Mouse (Mus musculus): ENCODE measurements around the gene Fosl1.
A peak's percentile ranks its signal among the peaks of the same experiment; 100 is the strongest.
"Not testable (repeated sequence)": the region's sequence is repeated elsewhere in the genome, so short reads cannot be mapped to it uniquely, and the experiment has no call there.

The Fosl1 gene

DNA sequence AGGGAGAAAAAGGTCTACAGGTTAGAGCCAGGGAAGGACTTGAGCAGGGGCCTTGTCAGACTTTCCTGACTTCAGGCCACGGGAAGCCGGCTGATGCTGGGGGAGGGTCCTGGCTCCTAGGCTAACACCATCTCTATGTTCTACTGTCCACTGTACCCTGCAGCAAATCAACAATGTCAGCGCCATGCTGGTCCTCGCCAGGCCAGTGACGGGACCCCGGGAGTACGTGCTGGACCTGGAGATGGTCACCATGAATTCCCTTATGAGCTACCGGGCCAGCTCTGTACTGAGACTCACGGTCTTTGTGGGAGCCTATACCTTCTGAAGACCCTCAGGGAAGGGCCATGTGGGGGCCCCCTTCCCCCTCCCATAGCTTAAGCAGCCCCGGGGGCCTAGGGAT lies 34.1 kb downstream of the Fosl1 start:
- DNase-seq (ENCODE audit: low spot score): no peak

DNA sequence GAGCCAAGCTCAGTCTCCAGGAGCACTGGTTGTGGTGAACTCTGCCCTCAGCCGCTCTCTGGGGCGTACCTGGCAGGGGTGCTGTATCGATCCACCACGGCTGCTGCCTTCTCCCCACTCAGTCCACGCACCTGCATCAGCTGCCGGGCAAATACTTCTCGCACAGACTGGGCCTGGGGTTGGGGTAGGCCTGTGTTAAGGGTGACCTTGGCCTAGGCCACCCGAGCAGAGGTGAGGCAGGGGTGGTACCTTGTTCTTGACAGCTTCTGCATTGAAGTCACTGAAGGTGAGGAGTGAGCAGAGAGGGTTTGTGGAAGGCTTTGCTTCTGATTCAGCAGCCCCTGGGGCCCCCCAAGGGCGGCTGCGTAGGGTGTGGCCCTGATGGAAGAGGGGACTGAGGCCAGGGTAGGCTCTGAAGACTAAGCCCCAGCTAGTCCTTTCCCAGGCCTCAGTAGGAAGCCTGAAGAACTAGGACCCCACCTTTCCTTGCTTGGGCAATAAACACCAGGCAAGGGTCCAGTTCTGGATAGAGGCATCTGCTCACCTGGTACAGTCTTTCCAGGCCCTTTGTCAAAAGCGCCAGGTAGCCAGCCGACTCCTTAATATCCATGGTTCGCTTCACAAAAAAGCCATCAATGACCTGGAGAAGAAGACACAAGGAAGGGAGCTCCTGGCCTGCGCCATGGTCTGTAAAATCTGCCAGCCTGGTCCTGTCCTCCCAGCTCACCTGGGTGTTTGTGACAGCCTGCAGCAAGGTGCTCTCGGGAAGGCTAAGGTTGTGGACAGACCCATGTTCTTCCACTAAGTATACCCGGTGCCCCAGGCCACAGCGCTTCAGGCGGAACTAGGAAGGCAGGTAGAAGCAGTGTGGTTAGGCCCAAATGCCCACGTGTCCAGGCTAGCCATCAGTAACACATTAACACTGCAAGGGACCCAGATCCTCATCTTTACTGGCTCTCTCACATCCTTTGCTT lies 36.3 kb downstream of the Fosl1 start:
- DNase-seq (ENCODE audit: low spot score): peak; percentile 40

DNA sequence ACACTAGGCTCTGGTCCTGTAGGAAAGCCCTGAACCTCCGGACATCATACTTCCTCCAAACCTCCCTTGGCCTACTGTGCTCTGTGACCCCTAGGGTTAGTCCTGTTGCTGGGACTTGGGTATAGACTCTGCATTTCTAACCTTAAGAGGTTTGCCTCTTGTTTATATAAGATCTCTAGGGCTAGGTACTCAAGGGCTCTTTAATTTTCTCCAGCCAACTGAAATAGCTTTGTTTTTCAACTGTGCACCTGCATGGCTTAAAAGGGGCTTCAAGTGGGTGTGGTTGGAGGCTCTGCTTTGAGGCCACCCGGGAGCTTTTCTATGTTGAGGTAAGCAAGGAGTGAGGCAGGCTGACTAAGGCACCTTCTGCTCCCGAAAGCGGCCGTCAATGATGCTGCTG lies 37.1 kb downstream of the Fosl1 start:
- DNase-seq (ENCODE audit: low spot score): no peak

DNA sequence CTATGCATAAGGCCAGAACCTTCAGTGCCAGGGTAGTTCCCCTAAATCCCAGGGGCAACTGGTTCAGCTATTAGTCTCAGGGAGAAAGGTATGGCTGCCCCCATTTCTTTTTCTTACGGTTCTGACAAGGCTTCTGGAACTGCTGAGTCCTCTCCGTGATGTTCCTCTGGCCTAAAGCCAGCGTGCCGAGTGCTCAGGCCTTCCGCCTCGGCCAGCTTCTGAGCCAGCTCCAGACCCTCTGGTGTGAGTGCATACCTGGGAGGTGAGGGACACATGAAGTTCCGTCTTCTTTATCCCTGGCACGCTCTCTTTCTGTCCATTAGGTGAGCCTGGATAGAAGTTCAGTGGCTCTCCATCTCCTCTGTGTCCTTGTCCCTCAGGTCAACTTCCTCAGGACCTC lies 38.0 kb downstream of the Fosl1 start:
- DNase-seq (ENCODE audit: low spot score): no peak

DNA sequence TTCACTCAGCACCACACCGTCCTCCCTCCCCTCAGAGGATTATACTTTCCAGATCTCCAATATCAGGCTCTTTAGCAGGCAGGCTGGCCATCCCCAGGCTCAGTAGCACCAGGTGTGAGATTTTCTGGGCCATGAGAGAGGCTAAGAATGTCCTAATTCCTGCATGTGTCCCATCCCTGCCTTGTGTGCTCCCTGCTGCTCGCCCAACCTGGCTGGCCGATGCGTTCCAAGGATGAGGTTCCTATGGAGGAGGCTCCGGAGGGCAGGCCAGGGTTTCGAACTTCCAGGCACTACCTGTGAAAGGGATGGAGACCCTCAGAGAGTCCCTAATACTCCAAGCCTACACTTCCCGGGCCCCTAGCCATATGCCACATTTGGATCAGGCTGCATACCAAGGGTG lies 38.5 kb downstream of the Fosl1 start:
- no peak for DNase-seq (ENCODE audit: low spot score)

DNA sequence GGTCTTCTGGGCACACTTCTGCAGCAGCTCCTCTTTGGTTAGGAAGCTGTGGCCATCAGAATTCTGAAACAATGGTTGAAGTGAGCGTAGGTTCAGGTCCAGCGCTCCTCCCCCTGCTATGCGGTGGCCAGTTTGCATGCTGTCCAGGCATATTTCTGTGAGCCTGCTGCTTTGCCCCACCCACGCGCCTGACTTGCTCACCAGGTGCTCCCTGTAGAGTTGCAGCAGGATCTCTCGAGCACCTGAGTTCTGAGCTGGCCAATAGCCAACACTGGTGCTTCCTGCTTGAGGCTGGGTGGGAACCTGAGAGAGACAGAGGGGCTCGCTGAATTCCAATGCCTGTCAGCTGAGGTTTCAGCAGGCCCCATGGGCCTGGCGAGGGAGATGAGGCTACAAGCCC lies 38.9 kb downstream of the Fosl1 start:
- peak; percentile 64 for DNase-seq (ENCODE audit: low spot score)

DNA sequence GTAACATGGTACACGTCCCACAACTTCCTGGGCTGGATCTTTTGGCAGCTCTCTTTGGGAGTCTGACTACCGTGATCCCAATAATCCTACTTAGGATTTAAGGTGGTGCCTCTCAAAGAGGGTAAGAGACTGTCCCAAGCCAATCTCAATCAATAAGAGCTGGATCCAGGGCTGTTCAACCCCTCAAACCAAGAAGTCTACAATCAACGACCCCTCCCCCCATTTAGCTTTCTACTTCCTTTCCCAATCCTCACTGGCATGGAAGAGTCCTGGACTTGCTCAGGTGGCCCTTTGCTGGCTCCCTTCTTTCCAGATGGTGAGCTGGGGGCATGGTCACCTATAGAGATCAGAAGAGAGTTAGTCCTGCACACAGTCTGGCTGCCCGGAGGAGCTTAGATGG lies 39.4 kb downstream of the Fosl1 start:
- no peak for DNase-seq (ENCODE audit: low spot score)

DNA sequence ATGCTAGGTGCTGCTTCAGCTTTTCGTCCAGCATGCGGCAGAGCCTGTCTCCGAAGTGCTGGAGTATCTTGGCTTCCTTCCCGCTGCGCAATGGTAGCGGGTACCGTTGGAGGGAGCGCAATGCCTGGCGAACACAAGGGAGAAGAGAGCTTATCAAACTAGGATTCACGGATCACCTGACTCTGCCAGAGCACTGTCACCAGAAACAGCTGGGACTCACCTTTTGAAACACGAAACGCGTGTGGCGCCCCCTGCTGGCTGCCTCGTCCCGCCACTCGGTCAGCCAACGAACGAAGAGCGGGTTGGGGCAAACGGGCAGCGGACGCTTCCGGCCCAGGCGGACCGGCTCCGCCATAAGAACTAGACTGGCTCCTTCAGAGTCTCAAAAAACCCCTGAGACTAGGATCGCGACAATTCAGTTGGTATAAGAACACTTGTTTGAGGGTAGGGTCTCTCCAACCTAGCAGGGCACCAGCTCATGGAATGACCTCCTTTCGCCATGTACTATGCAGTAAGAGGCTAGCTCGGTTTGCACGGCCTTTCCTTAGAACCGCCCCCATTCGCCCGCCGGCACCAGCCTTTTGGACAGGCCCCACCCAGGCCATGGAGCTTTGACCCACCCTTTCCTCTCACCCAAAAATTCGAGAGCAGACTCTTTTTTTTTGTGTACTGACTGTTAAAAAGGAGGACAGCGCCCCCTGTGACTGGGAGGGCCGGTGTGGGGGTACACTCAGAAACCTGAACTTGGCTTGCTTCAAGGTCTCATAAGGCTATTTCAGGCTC lies 40.6 kb downstream of the Fosl1 start, which contains the start of gene Mus81:
Gene Mus81 (minus strand): TSS at position 635 of the 783 bp plus-strand sequence.
- DNase-seq (ENCODE audit: low spot score): peak; percentile 98

DNA sequence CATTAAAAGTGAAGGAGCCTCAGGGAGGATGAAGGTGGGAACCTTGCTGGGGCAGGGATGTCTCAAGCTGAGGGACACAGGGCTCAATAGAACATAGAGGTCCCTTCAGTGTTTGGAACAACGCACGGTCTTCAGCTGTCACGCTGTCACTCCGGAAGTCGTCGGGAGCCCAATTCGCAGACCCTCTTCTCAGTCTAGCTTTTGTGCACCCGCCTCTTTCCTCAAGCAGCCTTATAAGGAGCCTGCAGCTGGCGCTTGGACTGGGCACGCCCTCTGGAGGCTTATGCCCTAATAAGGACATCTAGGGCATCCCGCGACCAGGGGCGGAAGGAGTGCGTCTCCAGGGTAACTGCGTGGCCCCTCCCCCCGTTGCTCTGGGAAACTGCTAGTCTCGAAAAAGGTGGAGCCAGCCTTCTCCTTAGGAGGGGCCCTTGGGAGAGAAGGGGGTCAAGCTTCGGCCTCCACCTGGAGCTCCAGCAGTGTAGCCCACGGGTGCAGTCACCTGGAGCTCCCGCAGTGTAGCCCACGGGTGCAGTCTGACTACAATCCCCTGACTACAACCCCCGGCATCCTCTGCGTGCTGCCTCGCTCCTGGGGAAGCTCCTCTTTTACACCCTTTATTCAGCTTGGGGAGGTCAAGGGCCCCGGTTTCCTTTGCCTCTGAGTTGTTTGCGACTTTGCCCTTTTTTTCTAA lies 41.7 kb downstream of the Fosl1 start:
- DNase-seq (ENCODE audit: low spot score): peak; percentile 98

DNA sequence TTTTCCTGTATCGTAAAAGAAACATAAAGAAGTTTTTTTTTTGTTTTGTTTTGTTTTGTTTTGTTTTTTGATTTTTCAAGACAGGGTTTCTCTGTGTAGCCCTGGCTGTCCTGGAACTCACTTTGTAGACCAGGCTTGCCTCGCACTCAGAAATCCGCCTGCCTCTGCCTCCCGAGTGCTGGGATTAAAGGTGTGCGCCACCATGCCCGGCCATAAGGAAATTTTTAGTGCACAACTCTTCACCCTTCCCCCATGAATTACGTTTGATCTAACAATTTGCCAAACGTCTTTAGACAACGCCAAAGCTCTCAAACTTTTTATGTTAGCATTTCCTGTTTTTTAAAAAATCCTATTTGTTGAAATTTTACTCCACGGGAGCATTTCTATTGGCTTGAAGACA lies 42.4 kb downstream of the Fosl1 start:
- not testable (repeated sequence) for DNase-seq (ENCODE audit: low spot score)

DNA sequence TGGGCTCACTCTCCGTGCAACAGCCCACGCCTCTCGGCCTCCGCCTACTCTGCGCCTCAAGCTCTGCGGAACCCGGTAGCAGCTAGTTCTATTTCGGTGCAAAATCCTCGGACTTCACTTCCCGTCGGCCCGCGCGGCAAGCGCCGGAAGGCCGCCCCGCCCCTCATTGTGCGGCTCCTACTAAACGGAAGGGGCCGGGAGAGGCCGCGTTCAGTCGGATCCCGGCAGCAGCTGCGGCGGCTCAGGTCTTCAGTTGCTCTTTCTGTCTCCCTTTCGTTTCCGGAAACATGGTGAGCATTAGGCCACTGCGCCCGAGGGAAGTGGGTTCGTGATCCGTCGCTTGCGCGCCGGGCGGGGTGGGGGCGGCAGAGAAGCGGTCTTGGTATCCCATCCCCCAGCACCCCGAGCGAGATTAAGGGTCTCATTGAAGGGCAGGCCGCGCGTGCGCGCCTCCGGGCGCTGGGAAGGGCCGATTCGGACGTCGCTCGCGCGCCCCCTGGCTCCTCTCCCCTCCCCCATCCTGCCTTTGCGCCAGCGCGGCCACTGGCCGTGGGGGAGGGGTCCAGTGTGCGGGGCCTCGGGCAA lies 43.1 kb downstream of the Fosl1 start, which contains the start of gene Cfl1:
Gene Cfl1 (plus strand): TSS at position 143 of the 585 bp plus-strand sequence.
- peak; percentile 96 for DNase-seq (ENCODE audit: low spot score)

DNA sequence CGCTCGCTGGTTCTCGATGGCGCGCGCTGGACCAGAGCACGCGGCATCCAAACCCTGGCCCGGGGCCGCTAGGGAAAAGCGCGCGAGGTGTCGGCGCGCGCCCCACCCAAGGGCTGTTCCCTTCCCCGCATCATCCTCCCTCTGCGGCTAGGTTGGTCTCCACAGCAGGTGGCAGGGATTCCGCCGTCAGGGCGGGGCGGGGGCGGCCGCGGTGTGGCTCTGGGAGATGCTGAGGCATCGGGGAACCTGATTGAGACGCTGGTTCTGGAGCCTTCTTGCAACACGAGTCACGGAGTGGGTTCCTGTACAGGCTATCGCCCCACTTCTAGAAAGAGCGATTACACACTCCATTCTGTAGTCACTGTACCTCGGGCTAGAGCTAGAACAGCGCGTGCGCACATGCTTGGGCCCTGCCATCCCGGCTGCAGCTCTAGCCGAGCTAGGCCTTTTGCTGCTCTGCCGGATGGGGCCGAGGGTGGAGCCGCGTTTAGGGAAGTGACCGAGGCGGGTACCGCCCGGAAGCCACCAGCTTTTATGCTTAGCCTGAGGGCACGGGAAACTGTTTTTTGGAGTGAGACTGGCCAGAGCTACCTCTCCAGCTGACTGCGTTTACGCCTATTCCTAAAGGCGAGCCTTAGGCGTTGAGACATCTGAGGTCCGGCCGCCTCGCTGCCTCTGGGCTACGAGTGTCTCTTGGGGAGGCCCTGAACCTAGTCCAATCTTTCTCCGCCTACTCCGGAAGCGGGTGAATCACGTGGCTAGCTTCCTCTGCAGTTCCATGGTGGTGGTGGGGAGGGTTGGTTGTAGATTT lies 43.8 kb downstream of the Fosl1 start:
- peak; percentile 83 for DNase-seq (ENCODE audit: low spot score)

DNA sequence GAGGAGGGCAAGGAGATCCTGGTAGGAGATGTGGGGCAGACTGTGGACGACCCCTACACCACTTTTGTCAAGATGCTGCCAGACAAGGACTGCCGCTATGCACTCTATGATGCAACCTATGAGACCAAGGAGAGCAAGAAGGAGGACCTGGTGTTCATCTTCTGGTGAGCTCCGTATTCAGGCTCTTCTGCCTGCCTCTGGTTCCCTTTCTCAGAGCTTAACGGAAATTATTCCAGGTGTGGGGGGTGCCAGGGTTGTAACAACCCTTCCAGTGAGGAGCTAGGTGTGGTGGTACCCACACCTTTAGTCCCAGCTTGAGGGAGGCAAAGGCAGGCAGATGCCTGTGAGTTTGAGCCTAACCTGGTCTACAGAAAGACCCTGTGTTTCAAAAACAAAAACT lies 45.3 kb downstream of the Fosl1 start:
- no peak for DNase-seq (ENCODE audit: low spot score)

DNA sequence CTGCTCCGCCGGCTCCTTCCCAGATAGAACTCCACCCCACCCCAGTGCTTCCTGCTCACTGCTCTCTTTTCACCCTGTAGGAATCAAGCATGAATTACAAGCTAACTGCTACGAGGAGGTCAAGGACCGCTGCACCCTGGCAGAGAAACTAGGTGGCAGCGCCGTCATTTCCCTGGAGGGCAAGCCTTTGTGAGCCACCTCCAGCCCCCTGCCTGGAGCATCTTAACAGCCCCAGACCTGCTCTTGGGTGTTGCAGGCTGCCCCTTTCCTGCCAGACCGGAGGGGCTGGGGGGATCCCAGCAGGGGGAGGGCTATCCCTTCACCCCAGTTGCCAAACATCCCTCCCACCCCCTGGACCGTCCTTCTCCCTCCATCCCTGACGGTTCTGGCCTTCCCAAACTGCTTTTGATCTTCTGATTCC lies 46.0 kb downstream of the Fosl1 start:
- DNase-seq (ENCODE audit: low spot score): not testable (repeated sequence)

DNA sequence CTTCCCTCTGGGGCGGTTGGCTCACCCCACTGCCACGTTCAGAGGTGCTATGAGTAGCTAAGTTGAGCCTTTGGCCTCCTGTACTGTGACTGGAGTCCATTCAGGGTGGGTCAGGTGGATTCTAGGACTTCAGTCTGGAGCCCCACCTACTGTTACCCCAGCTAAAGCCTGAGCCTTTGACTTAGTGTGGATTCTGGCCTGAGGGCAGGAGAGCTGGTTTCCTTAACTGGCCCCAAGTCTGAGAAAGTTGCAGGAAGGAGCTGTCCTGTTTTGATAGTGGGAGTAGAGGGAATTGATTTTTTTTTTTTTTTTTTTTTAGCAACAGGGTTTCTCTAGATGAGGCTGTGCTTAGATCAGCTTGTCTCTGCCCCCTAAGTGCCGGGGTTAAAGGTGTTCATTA lies 47.0 kb downstream of the Fosl1 start:
- no peak for DNase-seq (ENCODE audit: low spot score)

DNA sequence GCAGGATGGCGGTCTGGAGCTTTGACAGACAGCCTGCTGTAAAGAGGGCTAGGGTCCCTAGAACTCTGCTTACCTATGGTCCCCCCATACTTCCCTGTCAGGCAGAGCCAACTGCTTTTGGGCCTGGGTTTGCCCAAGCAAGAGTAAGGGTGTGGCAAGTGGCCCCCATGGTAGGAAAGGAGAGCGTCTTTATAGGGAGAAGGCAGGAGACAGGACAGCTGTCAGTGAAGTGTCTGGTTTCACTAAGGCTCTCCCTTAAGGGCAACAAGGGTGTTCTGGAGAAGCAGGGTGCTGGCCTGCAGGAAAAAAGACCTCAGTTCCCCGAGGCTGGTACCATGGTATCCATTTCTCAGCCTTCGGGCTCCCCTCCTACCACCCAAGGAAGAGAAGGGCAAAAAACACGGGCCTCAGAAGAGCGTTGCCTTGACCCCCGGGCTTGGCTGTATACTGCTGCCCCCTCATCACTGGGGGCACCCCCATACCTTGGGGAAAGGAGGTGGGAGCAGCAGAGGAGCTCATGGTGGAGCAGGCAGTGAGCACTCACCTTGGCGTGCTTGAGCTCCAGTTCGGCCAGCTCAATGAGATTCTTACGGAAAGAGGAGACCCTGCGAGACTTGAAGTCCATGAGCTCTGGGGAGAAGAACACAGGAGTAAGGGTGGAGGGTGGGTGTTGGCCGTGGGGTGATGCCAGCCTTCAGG lies 48.2 kb downstream of the Fosl1 start:
- no peak for DNase-seq (ENCODE audit: low spot score)

DNA sequence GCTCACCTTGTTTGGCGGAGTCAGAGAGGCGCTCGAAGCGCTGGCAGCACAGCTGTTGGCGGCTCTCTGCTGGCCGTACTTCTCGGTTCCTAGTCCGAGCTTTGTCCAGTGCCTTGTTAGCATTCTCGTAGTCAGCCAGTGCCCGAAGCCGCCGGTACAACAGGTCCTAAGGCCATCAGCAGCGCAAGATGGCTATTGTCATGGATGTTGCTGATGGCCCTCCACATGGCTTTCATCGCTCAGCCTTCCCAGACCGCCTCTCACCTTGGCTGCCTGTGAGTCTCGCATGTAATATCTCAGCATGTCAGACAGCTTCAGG lies 48.7 kb downstream of the Fosl1 start:
- DNase-seq (ENCODE audit: low spot score): no peak

DNA sequence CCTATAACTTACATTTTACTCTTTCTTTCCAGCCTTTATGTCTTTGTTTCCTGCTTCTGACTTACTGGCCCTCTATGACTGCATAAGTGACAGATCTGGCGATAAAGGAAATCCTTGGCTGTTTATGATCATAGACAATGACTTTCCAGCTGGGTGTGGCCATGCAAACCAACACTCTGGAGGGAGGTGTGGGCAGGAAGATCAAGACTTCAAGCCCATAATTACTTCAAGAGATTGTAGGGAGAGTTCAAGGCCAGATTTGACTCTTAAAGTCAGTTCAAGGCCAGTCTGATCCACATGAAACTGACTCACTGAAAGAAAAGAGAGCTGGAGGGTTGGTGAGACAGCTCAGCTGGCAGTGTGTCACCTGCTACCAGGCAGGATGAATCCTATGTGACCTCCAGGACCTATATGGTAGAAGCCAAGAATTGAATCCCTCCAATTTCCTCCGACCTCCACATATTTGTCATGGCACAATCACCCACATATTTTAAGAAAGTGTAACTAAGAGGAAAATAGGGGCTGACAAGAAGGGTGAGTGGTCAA lies 53.1 kb downstream of the Fosl1 start:
- DNase-seq (ENCODE audit: low spot score): no peak

DNA sequence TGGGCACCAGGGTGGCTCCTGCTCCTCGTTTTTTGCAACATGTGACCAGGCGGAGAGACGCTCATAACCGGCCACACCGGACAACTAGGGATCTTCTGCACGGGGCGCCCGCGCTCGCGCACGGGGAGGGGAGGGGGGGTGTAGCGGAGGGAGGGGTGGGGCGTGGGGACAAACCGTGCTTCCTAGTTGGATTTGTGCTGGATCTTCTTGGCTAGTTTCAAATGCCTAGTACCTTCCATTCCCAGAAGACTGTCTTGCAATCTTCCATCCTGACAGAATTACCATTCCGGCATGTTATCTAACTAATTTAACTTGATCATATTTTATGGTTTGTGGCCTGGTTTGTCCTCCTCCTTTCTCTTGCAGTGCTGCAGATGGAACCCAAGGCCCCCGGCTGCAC lies 56.3 kb downstream of the Fosl1 start, which contains the start of gene 1700020D05Rik:
Gene 1700020D05Rik (minus strand): TSS at position 101 of the 400 bp plus-strand sequence.
- no peak for DNase-seq (ENCODE audit: low spot score)
